Mouse (Mus musculus) spleen, postnatal 0 days (tissue): ENCODE results near the gene Mt2. TPM values are rescaled to one million over a fixed set of nuclear protein-coding genes. Genes with fewer than 3 reads are reported as not detected.

Experiments
- polyA plus RNA-seq: library from polyadenylated mRNA; unstranded; fragments of >200 nt; fragmentation: Nextera tagmentation; extraction: Ambion mirVana; gene quantifications from 2 replicates; pipeline ENCODE4 v1.2.1, GENCODE M21; 2015

Mt2 gene
- 608 and 654 TPM in 2 replicates for polyA plus RNA-seq

GRCm38 (mm10) chr8:94172075-94172808 lies at the start of gene Mt2:
Gene Mt2 (plus strand): TSS chr8:94172664.

GRCm38 (mm10) chr8:94136933-94137332 lies 35.5 kb upstream of the Mt2 start, which contains the start of gene Mt4:
Gene Mt4 (plus strand): TSS chr8:94137197.

GRCm38 (mm10) chr8:94152513-94153300 lies 19.8 kb upstream of the Mt2 start, which contains the start of gene Mt3:
Gene Mt3 (plus strand): TSS chr8:94152607.

GRCm38 (mm10) chr8:94178857-94179712 lies 6.6 kb downstream of the Mt2 start, which contains the start of gene Mt1:
Gene Mt1 (plus strand): TSS chr8:94179082.

GRCm38 (mm10) chr8:94214252-94215173 lies 42.0 kb downstream of the Mt2 start, which contains the start of gene Nup93:
Gene Nup93 (plus strand): TSS chr8:94214564.

Other genes starting within 250 kb of the Mt2 start
- 53.0 and 54.5 TPM in 2 replicates for gene Amfr, start 159.8 kb upstream of the Mt2 start, polyA plus RNA-seq
- 121 and 132 TPM in 2 replicates for gene Nudt21, start 135.6 kb upstream of the Mt2 start, polyA plus RNA-seq
- 4.4 and 5.3 TPM in 2 replicates for gene Ogfod1, start 135.5 kb upstream of the Mt2 start, polyA plus RNA-seq
- gene Bbs2, start 73.7 kb upstream of the Mt2 start, polyA plus RNA-seq: 3.9 and 4.2 TPM in 2 replicates
- not detected in 2 replicates for gene Mt4, start 35.5 kb upstream of the Mt2 start, polyA plus RNA-seq
- not detected in 2 replicates for gene Mt3, start 20.1 kb upstream of the Mt2 start, polyA plus RNA-seq
- gene Mt1, start 6.4 kb downstream of the Mt2 start, polyA plus RNA-seq: 1,287 and 1,359 TPM in 2 replicates
- 41.0 and 42.6 TPM in 2 replicates for gene Nup93, start 41.9 kb downstream of the Mt2 start, polyA plus RNA-seq
- gene Slc12a3, start 156.5 kb downstream of the Mt2 start, polyA plus RNA-seq: 0.90 and 0.93 TPM in 2 replicates
- gene Herpud1, start 213.8 kb downstream of the Mt2 start, polyA plus RNA-seq: 54.8 and 59.1 TPM in 2 replicates